Mouse (Mus musculus): ENCODE data around the gene Xkr7. TPM values are rescaled to one million over a fixed set of nuclear protein-coding genes. Genes with fewer than 3 reads are reported as not detected.

Gene Xkr7
- polyA plus RNA-seq, 1 experiment from 2014 or later, result not detected

DNA sequence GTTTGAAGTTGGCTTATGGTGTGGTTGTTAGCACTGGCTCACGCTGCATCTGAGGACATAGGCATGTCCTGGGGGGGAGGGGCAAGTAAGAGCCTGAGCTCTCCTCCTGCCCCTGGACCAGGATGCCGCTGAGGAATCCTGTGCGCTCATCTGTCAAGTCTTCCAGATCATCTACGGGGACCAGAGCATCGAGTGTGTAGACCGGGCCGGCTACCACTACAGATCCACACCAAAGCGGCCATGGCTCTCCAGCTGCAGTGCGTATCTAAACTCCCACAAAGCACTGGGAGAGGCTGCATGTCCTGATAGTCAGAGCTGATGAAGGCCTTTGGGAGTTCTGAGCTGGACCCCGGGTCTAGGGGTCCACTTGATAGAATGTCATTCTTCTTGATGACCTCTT is 43.0 kb downstream of the Xkr7 start:
- Histone ChIP-seq H3K4me3 (ENCODE audit: low read length) (no peak overlapping the region), H3K36me3 (ENCODE audit: control insufficient read depth, insufficient read depth) (no peaks in the 10 kb centered on the region), H3K9me3 (replicated peaks; ENCODE audit: control insufficient read depth, low read length) (no peaks in the 10 kb centered on the region), H3K9ac (ENCODE audit: low read length) (no peak overlapping the region), H3K4me1 (ENCODE audit: control insufficient read depth, insufficient read depth, low read length) (peaks cover 3% of the 10 kb centered on the region; the same call in 1 of the 2 replicates), H3K27me3 (ENCODE audit: control insufficient read depth, insufficient read depth, low read length) (peaks cover 40% of the 10 kb centered on the region), H3K27ac (ENCODE audit: low read length) (no peak overlapping the region), H3K4me2 (ENCODE audit: low read depth, low read length) (no peak overlapping the region)
- ATAC-seq (replicated peaks; ENCODE audit: extremely low read depth, insufficient read depth, low FRiP score), result no peak
- 83% methylated on average over 10 of the region's 10 CpGs for WGBS

DNA sequence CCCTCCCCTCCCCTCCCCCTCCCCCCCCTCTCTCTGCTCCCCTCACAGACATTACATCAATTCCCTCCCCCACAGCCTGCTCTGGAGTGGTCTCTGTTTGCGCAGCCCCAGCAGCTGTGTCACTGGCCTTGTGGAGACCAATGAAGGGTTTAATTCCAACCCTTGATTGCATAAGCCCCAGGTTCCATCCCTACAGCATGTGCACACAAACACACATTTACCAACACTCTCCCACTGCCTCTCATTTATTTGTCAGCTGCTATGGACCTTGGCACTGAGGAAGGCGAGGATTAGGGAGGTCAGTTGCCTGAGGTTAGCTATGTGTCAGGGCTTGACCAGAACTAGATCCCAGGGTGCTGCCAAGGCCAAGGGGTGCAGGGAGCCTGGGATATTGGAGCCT is 44.3 kb downstream of the Xkr7 start:
- H3K27me3 ChIP-seq (ENCODE audit: control insufficient read depth, insufficient read depth, low read length), result peaks cover 27% of the 10 kb centered on the region
- no peak for ATAC-seq (replicated peaks; ENCODE audit: extremely low read depth, insufficient read depth, low FRiP score)
- H3K9ac ChIP-seq (ENCODE audit: low read length), result no peak overlapping the region
- H3K9me3 ChIP-seq (replicated peaks; ENCODE audit: control insufficient read depth, low read length), result no peaks in the 10 kb centered on the region
- WGBS, result 62% methylated on average over 2 of the region's 2 CpGs
- H3K4me3 ChIP-seq (ENCODE audit: low read length), result no peak overlapping the region
- H3K4me2 ChIP-seq (ENCODE audit: low read depth, low read length), result no peak overlapping the region
- H3K27ac ChIP-seq (ENCODE audit: low read length), result no peak overlapping the region
- peaks cover 3% of the 10 kb centered on the region; the same call in 1 of the 2 replicates for H3K4me1 ChIP-seq (ENCODE audit: control insufficient read depth, insufficient read depth, low read length)
- H3K36me3 ChIP-seq (ENCODE audit: control insufficient read depth, insufficient read depth), result no peaks in the 10 kb centered on the region

DNA sequence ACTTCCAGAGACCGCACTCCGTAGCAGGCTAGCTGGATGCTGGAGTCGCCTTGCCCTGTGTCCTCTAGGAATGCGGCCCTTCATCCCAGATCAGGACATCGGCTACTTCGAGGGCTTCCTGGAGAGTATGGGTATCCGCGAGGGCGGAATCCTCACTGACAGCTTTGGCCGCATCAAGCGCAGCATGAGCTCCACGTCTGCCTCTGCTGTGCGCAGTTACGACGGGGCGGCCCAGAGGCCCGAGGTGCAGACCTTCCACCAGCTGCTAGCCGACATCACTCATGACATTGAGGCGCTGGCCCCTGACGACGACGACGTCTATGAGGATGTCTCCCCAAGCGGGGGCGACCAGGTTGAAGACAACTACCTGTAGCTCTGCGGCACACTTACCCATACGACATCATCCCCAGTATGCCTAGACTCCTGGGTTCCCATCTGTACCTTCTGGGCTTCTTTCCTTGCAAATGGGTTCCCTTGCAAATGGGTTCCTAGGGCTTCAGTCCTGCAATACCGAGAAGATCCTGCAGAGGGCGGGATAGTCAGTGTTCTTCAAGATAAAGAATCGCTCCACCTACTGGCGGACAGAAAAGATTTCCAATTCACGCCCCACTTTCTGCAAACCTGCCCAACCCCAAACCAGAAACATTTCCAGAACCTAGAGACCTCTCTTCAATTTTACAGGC is 49.3 kb downstream of the Xkr7 start:
- Histone ChIP-seq H3K36me3 (ENCODE audit: control insufficient read depth, insufficient read depth) (no peaks in the 10 kb centered on the region), H3K4me2 (ENCODE audit: low read depth, low read length) (no peak overlapping the region), H3K27ac (ENCODE audit: low read length) (no peak overlapping the region), H3K4me3 (ENCODE audit: low read length) (no peak overlapping the region), H3K4me1 (ENCODE audit: control insufficient read depth, insufficient read depth, low read length) (no peaks in the 10 kb centered on the region), H3K9me3 (replicated peaks; ENCODE audit: control insufficient read depth, low read length) (no peaks in the 10 kb centered on the region), H3K27me3 (ENCODE audit: control insufficient read depth, insufficient read depth, low read length) (no peaks in the 10 kb centered on the region), H3K9ac (ENCODE audit: low read length) (no peak overlapping the region)
- WGBS, result 34% methylated on average over 32 of the region's 32 CpGs
- ATAC-seq (replicated peaks; ENCODE audit: extremely low read depth, insufficient read depth, low FRiP score), result no peak

DNA sequence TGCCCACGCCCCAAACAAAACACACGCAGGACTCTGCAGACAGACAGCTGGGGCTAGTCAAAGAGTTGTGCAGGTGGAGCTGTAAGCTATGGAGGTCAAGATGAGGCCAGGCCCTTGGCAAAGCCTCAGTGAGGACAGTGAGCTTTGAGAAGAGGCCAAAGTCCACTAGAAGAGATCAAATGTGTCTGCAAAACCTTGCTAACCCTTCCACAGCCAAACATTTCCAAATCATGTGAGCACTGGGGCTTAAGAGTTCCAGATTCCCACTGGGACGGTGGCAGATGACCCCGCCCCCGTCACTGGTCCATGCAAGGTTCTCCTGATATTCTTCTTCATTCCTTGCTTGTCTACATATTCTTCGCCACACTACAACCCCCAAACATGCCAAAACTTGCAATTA is 50.2 kb downstream of the Xkr7 start:
- H3K27me3 ChIP-seq (ENCODE audit: control insufficient read depth, insufficient read depth, low read length), result no peaks in the 10 kb centered on the region
- H3K27ac ChIP-seq (ENCODE audit: low read length), result no peak overlapping the region
- no peak overlapping the region for H3K4me3 ChIP-seq (ENCODE audit: low read length)
- WGBS, result 72% methylated on average over 6 of the region's 6 CpGs
- no peaks in the 10 kb centered on the region for H3K4me1 ChIP-seq (ENCODE audit: control insufficient read depth, insufficient read depth, low read length)
- no peak overlapping the region for H3K9ac ChIP-seq (ENCODE audit: low read length)
- H3K36me3 ChIP-seq (ENCODE audit: control insufficient read depth, insufficient read depth), result no peaks in the 10 kb centered on the region
- H3K9me3 ChIP-seq (replicated peaks; ENCODE audit: control insufficient read depth, low read length), result no peaks in the 10 kb centered on the region
- ATAC-seq (replicated peaks; ENCODE audit: extremely low read depth, insufficient read depth, low FRiP score), result no peak
- H3K4me2 ChIP-seq (ENCODE audit: low read depth, low read length), result no peak overlapping the region

DNA sequence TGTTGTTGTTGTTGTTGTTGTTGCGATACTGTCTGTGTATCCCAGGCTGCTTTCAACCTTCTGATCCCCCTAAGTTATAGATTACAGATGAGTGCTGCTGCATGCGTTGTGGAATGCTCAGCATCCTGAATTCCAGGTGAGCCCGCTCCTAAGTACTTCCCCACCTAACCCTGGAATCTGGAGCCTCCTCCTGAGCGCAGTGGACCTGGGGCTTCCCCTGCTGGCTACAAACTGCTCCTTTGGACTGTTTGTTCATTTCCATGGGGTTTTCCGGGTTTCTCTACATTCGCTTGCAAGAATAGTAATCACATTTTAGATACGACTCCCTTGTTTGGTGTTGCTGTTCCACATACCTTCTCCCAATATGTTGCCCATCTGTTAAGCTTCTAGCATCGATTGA is 51.6 kb downstream of the Xkr7 start:
- no peak for ATAC-seq (replicated peaks; ENCODE audit: extremely low read depth, insufficient read depth, low FRiP score)
- 73% methylated on average over 8 of the region's 8 CpGs for WGBS
- H3K9me3 ChIP-seq (replicated peaks; ENCODE audit: control insufficient read depth, low read length), result no peaks in the 10 kb centered on the region

DNA sequence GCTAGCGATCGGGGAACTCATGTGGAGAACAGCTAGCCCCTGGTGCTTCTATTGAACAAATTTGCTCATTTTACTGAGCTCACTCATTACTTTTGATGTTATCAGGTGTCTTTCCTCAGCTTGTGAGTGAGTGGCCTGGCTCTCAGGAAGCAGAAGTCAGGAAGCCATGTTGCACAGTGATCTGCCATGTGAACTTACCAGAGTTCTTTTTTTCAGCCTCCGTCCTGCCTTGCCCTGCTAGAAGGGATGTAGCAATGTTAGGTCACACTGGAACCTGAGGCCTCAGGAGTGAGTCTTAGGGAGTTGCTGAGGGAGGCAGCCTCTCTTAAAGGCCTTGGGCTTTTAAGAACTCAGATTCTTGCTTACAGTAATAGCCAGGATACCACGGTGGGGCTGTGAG is 52.2 kb downstream of the Xkr7 start:
- H3K9me3 ChIP-seq (replicated peaks; ENCODE audit: control insufficient read depth, low read length), result no peaks in the 10 kb centered on the region
- ATAC-seq (replicated peaks; ENCODE audit: extremely low read depth, insufficient read depth, low FRiP score), result no peak
- no peaks in the 10 kb centered on the region for H3K4me1 ChIP-seq (ENCODE audit: control insufficient read depth, insufficient read depth, low read length)
- H3K4me3 ChIP-seq (ENCODE audit: low read length), result no peak overlapping the region
- 71% methylated on average over 4 of the region's 4 CpGs for WGBS
- H3K27ac ChIP-seq (ENCODE audit: low read length), result no peak overlapping the region
- H3K4me2 ChIP-seq (ENCODE audit: low read depth, low read length), result no peak overlapping the region
- H3K9ac ChIP-seq (ENCODE audit: low read length), result no peak overlapping the region
- H3K36me3 ChIP-seq (ENCODE audit: control insufficient read depth, insufficient read depth), result no peaks in the 10 kb centered on the region
- no peaks in the 10 kb centered on the region for H3K27me3 ChIP-seq (ENCODE audit: control insufficient read depth, insufficient read depth, low read length)

More for the DNA sequence above, 51.6 kb downstream of the Xkr7 start:
- no peak overlapping the region for H3K4me3 ChIP-seq (ENCODE audit: low read length)
- H3K4me1 ChIP-seq (ENCODE audit: control insufficient read depth, insufficient read depth, low read length), result no peaks in the 10 kb centered on the region
- no peaks in the 10 kb centered on the region for H3K27me3 ChIP-seq (ENCODE audit: control insufficient read depth, insufficient read depth, low read length)
- no peak overlapping the region for H3K27ac ChIP-seq (ENCODE audit: low read length)
- no peak overlapping the region for H3K9ac ChIP-seq (ENCODE audit: low read length)
- H3K36me3 ChIP-seq (ENCODE audit: control insufficient read depth, insufficient read depth), result no peaks in the 10 kb centered on the region
- no peak overlapping the region for H3K4me2 ChIP-seq (ENCODE audit: low read depth, low read length)

DNA sequence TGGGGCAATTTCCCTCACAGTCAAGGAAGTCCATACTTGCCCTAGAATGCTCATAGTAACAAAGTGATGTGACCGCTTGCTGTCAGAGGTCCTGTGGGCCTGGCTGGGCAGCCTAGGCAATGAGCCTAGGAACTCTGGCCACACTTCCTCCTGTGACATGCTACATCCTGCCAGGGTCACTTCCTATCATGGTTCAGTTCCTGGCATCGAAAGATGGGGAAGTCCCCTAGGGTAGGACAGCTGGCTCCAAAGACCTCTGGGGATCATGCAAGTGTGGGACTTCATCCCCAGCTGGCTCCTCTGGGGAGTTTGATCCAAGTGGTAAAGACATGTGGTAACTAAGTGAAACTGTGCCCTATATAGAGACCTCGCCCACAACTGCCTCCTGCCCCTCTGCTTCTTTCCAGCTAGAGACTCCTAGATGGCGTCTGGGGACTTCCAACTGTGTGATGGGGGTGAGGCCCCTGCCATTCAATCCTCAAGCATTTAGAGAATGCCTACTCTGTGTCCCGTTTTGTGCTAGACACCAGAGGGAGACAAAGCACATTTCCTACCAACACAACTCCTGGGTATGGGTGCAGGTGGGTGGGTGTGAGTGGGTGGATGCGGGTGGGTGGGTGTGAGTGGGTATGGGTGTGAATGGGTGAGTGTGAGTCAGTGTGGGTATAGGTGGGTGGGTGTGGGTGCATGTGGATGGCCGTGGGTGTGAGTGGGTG is 52.8 kb downstream of the Xkr7 start:
- Histone ChIP-seq H3K27ac (ENCODE audit: low read length) (no peak overlapping the region), H3K9me3 (replicated peaks; ENCODE audit: control insufficient read depth, low read length) (no peaks in the 10 kb centered on the region), H3K36me3 (ENCODE audit: control insufficient read depth, insufficient read depth) (no peaks in the 10 kb centered on the region), H3K4me1 (ENCODE audit: control insufficient read depth, insufficient read depth, low read length) (no peaks in the 10 kb centered on the region), H3K4me3 (ENCODE audit: low read length) (no peak overlapping the region), H3K9ac (ENCODE audit: low read length) (no peak overlapping the region), H3K4me2 (ENCODE audit: low read depth, low read length) (no peak overlapping the region), H3K27me3 (ENCODE audit: control insufficient read depth, insufficient read depth, low read length) (no peaks in the 10 kb centered on the region)
- 52% methylated on average over 7 of the region's 7 CpGs for WGBS
- ATAC-seq (replicated peaks; ENCODE audit: extremely low read depth, insufficient read depth, low FRiP score), result no peak

DNA sequence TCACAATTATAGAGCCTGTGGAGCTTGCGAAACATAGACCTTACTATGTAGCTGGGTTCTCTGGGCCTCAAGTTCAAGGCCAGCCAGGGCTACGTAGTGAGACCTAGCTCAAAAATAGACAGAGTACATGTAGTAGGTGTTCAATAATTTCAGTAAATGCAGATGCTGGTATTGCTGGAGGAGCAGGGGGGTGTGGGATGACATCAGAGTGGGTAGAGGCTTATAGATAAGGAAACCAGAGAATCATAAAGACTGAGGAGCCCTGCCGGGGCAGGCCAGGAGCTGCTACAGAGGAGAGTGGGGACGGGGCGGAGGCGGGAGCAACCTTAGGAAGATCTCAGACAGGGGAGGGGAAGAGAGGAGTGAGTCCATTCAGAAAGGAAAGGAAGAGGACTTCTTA is 53.9 kb downstream of the Xkr7 start:
- ATAC-seq (replicated peaks; ENCODE audit: extremely low read depth, insufficient read depth, low FRiP score), result no peak
- 77% methylated on average over 6 of the region's 6 CpGs for WGBS
- no peak overlapping the region for H3K4me2 ChIP-seq (ENCODE audit: low read depth, low read length)
- H3K36me3 ChIP-seq (ENCODE audit: control insufficient read depth, insufficient read depth), result no peaks in the 10 kb centered on the region
- no peak overlapping the region for H3K9ac ChIP-seq (ENCODE audit: low read length)
- no peaks in the 10 kb centered on the region for H3K4me1 ChIP-seq (ENCODE audit: control insufficient read depth, insufficient read depth, low read length)
- H3K4me3 ChIP-seq (ENCODE audit: low read length), result no peak overlapping the region
- H3K9me3 ChIP-seq (replicated peaks; ENCODE audit: control insufficient read depth, low read length), result no peaks in the 10 kb centered on the region
- H3K27ac ChIP-seq (ENCODE audit: low read length), result no peak overlapping the region
- H3K27me3 ChIP-seq (ENCODE audit: control insufficient read depth, insufficient read depth, low read length), result no peaks in the 10 kb centered on the region

DNA sequence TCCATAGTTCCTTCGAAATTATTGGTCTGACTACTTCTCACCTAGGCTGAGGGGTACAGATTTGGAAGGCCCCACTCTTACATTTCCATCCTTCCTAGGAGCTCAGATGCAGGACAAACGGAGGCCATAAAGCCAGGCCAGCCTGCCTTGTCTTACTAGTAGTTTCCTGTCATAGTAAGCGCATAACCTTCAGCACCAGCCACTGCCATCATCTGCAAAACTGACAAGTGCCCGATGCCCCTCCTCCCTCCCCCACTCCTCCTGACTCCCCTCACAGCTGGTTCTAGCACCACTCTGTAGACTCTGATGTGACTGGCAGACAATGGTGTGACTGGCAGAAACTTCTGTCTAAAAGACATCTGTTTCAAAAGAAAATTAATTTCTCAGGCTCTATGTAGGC is 54.5 kb downstream of the Xkr7 start:
- no peak overlapping the region for H3K4me3 ChIP-seq (ENCODE audit: low read length)
- no peaks in the 10 kb centered on the region for H3K9me3 ChIP-seq (replicated peaks; ENCODE audit: control insufficient read depth, low read length)
- H3K9ac ChIP-seq (ENCODE audit: low read length), result no peak overlapping the region
- no peak overlapping the region for H3K4me2 ChIP-seq (ENCODE audit: low read depth, low read length)
- ATAC-seq (replicated peaks; ENCODE audit: extremely low read depth, insufficient read depth, low FRiP score), result no peak
- no peaks in the 10 kb centered on the region for H3K36me3 ChIP-seq (ENCODE audit: control insufficient read depth, insufficient read depth)
- H3K27ac ChIP-seq (ENCODE audit: low read length), result no peak overlapping the region
- H3K27me3 ChIP-seq (ENCODE audit: control insufficient read depth, insufficient read depth, low read length), result no peaks in the 10 kb centered on the region
- WGBS, result 83% methylated on average over 4 of the region's 4 CpGs
- no peaks in the 10 kb centered on the region for H3K4me1 ChIP-seq (ENCODE audit: control insufficient read depth, insufficient read depth, low read length)
